Mouse (Mus musculus): Measurements from ENCODE around the gene Osbpl2.

DNA sequence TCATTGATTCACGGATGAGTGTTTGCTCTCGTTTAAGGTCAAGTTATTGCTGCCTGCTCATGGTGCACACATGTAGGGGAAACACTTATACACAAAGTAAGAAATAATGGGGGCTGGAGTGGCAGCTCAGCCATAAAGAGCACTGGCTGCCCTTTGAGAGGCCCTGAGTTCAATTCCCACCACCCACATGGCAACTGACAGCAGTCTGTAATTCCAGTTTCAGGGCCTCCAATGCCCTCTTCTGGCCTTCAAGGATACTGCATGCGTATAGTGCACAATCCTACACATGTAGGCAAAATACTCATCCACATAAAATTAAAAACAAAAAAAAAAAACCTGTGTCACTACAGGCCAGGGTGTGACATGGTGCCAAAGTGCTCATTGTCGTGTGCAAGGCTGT lies 31.6 kb upstream of the Osbpl2 start:
- TF ChIP-seq POLR2A (IDR thresholded peaks at IDR 0.05; ENCODE audit: borderline replicate concordance, extremely low read depth, low read depth, low read length), result no peak
- no peak for TF ChIP-seq CTCF (IDR thresholded peaks at IDR 0.05; ENCODE audit: insufficient read depth, low read length)
